Mouse (Mus musculus) myocyte (in vitro differentiated cells): ENCODE results near the gene Afdn.

ENCODE experiments used
- CEBPB ChIP-seq: IDR thresholded peaks from 2 replicates; pipeline ENCODE4 v1.6.1; 2011; ENCODE audit warnings: mild to moderate bottlenecking, moderate library complexity; ENCODE audit not compliant: poor library complexity, insufficient read depth, severe bottlenecking
- MYOG ChIP-seq, 3 experiments: IDR thresholded peaks; one replicate each; pipeline ENCODE4 v1.6.1; 2011; ENCODE audit warnings: control low read depth in 2 of 3, low read depth in 2 of 3, mild to moderate bottlenecking in 2 of 3; ENCODE audit not compliant: insufficient read length in 2 of 3, control insufficient read depth in 1 of 3, insufficient read depth in 1 of 3
- POLR2A ChIP-seq: IDR thresholded peaks from one replicate; pipeline ENCODE4 v1.6.1; 2011; ENCODE audit warnings: low read depth, mild to moderate bottlenecking, control low read depth, moderate library complexity; ENCODE audit not compliant: insufficient read length
- REST ChIP-seq: IDR thresholded peaks from one replicate; pipeline ENCODE4 v1.6.1; 2011; ENCODE audit warnings: mild to moderate bottlenecking, control low read depth, moderate library complexity; ENCODE audit not compliant: insufficient read depth, insufficient read length

DNA sequence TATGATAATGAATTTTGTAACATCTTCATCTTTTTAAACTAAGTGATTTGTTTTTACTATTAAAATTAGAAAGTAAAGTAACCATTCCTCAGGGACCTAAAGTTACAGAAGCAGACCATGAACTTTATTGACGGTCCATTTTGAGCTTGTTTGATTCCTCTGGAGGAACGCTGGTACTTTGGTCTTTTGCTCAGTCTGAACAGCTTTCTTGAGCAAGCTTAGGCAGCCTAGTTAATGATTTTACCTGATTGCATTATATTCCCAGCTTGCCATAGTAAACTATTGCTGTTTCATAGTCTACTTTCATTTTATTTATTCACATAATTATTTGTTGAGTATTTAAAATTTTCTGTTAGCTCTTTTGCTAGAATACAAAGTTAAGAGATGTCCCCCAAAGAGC, 60.3 kb downstream of the Afdn start:
- no peak for TF ChIP-seq CEBPB
- TF ChIP-seq POLR2A, result no peak
- no peak for TF ChIP-seq MYOG (IDR thresholded peaks at IDR 0.05; ENCODE audit: control insufficient read depth in 1 of 3, insufficient read depth in 1 of 3, insufficient read length in 2 of 3, low read depth in 2 of 3)
- no peak for TF ChIP-seq REST
